Mouse (Mus musculus) urinary bladder, postnatal 10 days (tissue): ENCODE results near the gene Serpinb13.
"Not testable (repeated sequence)": the region's sequence is repeated elsewhere in the genome, so short reads cannot be mapped to it uniquely, and the experiment has no call there.

ENCODE experiments used
- DNase-seq: peaks from one replicate; pipeline ENCODE4 v3.0.0; 2022; ENCODE audit warnings: low spot score

Gene Serpinb13

GRCm38 (mm10) chr1:106980684-106981083, at the start of gene Serpinb13:
TSS of gene Serpinb13 (plus strand) at chr1:106980984.
- no peak for DNase-seq

- DNase-seq: no peak
Observed at GRCm38 (mm10) chr1:106931954-106932353, 48.8 kb upstream of the Serpinb13 start.

GRCm38 (mm10) chr1:106933658-106934057, 47.1 kb upstream of the Serpinb13 start:
- no peak for DNase-seq

GRCm38 (mm10) chr1:106934265-106934664, 46.5 kb upstream of the Serpinb13 start, which contains the start of gene Serpinb12:
TSS of gene Serpinb12 (plus strand) at chr1:106934449.
- DNase-seq: no peak

- no peak for DNase-seq
Observed at GRCm38 (mm10) chr1:106947217-106947616, 33.6 kb upstream of the Serpinb13 start.

- no peak for DNase-seq
Observed at GRCm38 (mm10) chr1:106959981-106960380, 20.8 kb upstream of the Serpinb13 start.

GRCm38 (mm10) chr1:106961023-106961422, 19.8 kb upstream of the Serpinb13 start:
- no peak for DNase-seq

GRCm38 (mm10) chr1:106983092-106983491, 2.3 kb downstream of the Serpinb13 start:
- no peak for DNase-seq

- no peak for DNase-seq
Observed at GRCm38 (mm10) chr1:106983865-106984264, 3.1 kb downstream of the Serpinb13 start.

- no peak for DNase-seq
Observed at GRCm38 (mm10) chr1:107000424-107000823, 19.6 kb downstream of the Serpinb13 start.

- no peak for DNase-seq
Observed at GRCm38 (mm10) chr1:107001754-107002153, 21.0 kb downstream of the Serpinb13 start.

GRCm38 (mm10) chr1:107006316-107006715, 25.5 kb downstream of the Serpinb13 start:
- no peak for DNase-seq

GRCm38 (mm10) chr1:107014530-107014929, 33.7 kb downstream of the Serpinb13 start:
- no peak for DNase-seq

GRCm38 (mm10) chr1:107015210-107015609, 34.4 kb downstream of the Serpinb13 start:
- DNase-seq: no peak

- DNase-seq: no peak
Observed at GRCm38 (mm10) chr1:107025886-107026285, 45.1 kb downstream of the Serpinb13 start.

- DNase-seq: not testable (repeated sequence)
Observed at GRCm38 (mm10) chr1:107034236-107034635, 53.5 kb downstream of the Serpinb13 start.
